Mouse (Mus musculus) right cerebral cortex, postnatal 36 days (tissue): ENCODE measurements around the gene Figla.

Experiments used
- DNase-seq, 2 experiments: peaks; one replicate each; pipeline ENCODE4 v3.0.0; 2022; ENCODE audit warnings: low spot score in 2 of 2, mixed read lengths in 1 of 2

Figla gene

DNA sequence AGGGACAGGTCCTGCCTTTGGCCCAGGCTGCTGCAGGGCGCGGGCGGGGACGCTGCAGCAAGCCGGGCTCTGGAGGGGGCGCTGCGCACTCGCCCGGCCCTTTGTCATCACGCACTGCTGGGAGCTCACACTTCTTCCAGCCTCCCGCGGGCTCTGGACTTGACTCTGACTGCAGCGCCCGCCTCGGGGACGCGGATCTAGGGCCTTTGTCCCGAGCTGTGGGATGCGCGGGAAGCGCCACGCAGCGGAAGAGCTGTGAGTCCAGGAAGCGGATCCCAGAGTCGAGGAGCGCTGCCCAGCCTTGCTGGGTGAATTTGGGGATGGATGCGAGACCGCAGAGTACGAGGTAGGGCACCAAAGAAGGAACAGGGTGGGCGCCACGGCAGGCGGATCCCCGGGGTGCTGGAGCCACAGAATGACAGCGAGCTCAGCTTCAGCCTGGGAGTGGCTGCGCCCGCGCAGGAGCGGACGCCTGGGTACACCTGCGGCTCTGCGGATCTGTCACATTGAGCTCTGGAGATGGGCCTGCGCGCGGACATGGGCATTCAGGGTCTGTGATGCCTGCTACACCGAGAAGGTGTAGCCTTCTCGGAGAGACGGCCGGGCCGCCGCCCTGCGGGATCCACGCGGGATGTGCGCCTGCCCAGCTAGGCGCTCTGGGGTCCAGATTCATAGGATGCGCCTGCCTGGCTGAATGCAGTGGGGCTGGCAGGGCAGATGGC is 12.8 kb downstream of the Figla start, which contains the start of gene Add2:
Gene Add2, plus strand, starts transcription at position 81 of the 722 bp plus-strand sequence.
- peak; percentile 62 to 67 for DNase-seq

DNA sequence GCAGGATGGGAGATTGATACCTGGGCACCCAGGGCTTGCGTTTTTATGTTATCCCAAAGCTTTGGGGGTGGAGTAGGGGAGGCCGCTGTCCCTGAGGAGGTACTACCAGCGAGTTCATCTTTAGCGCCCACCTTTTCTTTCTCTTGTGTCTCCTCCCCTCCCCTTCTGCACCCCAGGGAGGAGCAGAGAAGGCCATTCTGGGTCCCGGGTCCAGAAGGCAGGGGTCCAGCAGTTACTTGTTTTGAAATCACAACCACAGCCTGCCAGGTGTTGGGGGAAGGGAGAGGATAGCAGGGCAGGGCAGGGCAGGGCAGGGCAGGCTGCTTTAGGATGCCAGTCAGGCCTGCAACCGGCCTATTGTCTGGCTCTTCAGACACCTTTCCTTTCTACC is 13.3 kb downstream of the Figla start:
- no peak for DNase-seq

DNA sequence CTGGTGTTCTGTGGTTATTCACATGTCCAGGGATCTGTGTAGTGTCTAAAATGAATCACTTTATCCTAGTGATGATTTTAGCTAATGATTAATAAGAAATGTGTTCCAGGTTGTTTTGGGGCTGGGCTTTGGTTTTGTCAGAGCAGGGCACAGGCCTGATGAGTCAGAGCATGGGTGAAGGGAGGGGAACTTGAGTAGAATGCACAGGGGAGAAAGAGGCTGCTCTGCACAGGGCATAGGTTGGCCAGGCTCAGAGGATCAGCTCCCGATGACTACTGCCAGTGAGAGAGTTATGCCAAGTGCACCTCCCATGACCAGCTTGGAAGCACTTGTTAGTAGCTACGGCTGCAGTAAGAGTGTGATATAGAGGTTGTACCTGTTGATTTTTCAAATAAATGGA is 15.6 kb downstream of the Figla start:
- DNase-seq = no peak

DNA sequence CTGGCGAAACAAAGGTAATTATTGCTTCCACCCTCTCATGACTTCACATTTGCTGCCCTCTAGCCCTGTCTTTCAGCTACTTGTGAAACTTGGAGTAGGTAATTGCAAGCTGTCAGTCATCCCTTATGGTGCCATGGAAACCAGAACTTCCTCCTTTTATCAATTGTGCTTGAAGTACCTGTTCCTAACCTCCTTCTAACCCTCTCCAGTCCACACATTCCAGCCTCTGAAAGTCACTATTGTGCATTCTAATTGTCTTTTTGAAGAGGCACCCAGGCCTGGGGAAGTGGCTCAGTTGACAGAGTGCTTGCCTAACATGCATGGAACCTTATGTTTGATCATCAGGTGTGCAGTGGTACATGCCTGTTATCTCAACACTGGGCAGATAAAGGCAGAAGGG is 17.7 kb downstream of the Figla start:
- DNase-seq = no peak

DNA sequence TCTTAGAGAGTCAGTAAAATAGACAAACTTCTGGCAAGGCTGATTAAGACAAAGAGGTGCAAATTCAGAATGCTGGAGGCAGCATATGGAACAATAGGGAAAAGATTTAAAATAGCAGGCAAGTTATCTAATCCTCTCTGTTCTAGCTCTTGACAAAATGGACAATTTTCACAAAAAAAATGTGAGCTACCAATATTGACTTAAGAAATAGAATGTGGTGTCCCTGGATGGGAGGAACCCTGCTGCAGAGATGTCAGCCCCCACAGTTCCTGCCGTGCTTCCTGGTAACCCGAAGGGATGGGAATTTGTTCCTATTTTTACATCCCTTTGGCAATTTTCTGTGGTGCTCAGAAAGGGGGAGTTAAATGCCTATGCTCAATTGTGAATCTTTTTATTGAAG is 22.9 kb downstream of the Figla start:
- peak in 1 of 2 experiments; percentile 65 for DNase-seq

DNA sequence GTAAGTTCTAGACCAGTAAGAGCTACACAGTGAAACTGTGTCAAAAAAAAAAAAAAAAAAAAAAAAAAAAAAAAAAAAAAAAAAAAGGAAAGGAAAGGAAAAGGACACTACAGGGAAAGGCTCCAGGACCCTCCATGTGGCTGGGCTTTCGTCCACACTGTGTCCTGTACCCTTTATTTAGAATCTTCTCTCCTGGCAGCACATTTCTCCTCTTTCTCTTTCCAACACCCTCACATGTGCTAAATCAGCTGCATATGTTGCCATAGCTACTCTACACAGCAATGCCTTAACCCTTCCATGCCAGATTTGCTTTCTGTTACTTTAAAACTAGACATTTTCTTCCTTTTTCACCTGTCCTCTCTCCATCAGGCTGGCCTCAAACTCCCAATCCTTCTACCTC is 24.2 kb downstream of the Figla start:
- peak in 1 of 2 experiments; percentile 53 for DNase-seq

DNA sequence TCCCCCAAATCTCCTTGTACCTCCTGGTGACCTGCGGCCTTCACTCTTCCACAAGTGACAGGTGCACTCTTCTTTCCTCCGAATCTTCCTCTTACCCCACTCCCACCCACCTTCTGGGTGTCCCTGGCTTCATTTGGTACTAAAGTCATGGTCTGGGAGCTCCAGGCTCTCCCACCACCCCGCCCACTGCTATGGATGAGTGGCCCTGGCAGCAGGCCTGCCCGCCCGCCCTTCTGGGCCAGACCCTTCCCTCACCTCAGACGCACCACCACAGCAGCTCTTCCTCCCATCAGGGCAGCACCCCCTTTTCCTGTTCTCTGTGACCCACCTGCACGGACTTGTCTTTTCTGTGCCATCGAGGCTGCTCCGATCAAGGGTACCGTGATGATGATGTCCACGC is 31.5 kb downstream of the Figla start:
- no peak for DNase-seq

DNA sequence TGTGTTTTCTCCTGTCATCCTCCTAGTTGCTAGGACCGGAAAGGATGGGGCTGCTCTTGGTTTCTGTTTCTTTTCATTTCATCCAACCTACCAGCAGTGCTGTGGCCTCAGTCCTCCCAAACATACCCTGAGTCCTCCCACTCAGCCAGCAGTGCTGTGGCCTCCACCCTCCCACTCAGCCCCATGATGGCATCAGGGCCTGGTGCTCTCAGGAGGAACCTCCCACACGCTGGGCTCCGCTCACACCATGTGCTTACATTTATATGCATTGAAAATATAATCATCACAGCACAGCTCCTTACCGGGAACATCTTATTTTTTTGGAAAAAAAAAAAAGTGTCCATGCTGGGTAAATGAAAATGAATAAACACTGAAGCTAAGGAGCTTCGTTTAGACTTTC is 32.5 kb downstream of the Figla start:
- DNase-seq = peak; percentile 88 to 94

DNA sequence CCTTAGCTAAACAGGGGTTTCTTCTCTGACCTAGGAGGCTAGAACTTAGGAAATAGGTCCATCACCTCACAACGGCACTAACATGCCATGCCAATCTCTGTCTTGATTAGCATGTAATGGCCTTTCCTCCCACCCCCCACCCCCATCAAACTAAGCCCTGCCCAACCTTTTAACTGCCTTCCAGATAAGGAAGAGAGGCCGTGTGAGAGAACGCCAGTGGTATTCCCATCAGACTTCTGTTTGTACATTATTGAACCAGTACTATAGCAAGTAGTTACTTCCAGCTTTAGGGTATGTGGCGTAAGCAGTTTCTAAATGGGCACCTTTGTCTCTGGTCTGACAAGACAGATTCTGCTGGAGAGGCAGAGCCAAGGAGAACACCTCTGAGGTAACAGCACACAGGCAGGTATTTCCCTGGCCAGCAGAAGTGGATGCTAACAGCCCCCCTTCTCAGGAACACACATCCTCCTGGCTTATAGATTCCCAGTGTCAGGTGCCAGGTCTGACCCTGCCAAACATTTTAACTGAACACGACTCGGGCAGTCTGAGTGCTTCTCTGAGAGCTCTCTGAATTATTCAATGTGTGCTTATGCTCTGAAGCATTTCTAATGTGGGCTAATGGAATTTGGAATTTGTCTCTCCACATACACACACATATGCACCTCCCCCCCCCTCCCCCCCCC is 34.8 kb downstream of the Figla start:
- no peak for DNase-seq

DNA sequence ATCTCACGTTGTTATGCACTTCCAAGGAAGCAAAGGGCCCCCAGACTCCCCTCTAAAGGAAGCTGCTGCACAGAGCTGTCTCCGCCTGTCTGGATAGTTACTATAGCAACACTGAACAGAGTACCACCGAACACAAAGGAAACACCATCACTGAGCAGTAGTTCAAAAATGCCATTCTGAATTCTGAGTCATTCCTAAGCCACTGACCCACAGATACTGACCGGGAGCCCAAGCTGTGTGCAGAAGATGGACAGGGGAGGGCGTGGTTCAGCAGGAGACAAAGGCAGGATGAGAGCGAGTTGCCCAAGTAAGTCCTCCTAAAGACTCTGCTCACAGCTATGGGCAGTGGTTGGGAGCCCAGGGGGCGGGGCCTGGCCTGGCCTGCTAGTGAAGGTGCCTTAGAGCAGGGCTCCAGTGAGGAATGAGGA is 36.1 kb downstream of the Figla start:
- DNase-seq = no peak

DNA sequence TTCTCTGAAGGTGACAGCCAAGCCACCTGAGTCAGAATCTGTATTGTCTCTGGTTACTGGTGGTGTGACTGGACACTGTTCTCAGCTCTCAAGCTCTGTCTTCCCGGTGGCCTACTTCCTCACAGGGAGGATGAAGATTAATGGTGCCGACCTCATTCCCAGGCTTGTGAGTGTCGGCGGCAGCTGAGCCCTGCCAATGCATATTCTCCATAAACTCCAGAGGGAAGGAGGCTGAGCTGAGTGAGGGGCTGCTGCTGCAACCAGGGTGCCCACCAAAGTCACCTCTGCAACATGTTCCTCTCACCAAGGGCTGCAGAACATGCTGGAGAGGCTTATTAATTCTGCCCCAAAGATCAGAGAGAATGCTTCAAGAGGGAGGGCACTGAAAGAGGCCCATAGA is 36.6 kb downstream of the Figla start:
- no peak for DNase-seq

DNA sequence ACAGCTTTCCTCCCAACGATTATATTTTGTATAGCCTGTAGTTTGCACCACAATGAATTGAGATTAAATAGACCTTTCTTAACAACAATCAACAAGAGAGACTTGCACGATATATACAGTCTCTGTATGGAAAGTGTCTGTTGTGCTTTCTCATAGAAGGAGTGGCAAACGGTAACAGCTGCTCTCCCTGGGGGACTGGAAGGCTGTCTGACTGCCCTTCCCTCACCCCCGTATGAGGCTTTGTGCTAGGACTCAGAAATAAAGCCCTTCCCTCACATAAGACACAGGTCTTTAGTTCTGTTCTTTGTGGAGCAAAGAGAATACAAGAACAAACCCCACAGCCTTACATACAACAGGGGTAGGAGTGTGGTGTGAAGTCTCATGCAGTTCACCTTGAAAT is 37.1 kb downstream of the Figla start:
- no peak for DNase-seq

DNA sequence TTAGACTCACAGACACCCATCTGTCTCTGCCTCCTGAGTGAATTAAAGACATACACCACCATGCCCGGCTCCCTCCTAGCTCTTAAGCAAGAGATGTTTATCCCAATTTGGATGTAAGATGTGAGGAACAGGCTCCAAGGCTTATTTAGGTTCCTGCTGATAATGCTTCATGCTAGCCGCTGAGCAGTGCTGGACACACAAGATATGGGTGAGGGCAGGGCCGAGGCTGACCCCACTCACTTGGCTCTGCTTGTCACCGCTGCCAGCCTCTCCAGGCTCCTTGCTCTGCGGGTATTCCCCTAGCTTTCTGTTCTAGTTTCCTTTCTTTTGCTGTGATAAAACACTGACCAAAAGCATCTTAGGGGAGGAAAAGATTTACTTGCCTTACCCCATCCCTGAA is 37.6 kb downstream of the Figla start:
- DNase-seq = no peak

DNA sequence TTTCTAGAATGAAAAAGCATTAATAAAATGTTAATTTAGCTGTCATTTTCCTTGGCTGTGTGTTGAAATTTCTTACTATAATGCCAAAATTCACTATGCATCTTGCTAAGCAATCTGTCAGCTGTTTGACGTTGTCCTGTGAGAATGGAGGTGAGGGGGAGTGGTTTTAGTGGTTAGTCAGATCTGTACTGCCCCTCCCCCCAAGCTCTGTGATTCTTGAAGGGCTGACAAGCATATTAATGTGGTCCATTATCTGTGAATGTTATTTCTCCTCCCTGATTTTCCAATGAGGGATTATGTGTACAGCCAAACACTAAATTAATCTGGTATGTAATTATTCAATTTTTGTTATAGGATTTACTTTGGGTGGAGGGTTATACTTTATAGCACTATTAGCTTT is 42.5 kb downstream of the Figla start:
- DNase-seq = no peak

DNA sequence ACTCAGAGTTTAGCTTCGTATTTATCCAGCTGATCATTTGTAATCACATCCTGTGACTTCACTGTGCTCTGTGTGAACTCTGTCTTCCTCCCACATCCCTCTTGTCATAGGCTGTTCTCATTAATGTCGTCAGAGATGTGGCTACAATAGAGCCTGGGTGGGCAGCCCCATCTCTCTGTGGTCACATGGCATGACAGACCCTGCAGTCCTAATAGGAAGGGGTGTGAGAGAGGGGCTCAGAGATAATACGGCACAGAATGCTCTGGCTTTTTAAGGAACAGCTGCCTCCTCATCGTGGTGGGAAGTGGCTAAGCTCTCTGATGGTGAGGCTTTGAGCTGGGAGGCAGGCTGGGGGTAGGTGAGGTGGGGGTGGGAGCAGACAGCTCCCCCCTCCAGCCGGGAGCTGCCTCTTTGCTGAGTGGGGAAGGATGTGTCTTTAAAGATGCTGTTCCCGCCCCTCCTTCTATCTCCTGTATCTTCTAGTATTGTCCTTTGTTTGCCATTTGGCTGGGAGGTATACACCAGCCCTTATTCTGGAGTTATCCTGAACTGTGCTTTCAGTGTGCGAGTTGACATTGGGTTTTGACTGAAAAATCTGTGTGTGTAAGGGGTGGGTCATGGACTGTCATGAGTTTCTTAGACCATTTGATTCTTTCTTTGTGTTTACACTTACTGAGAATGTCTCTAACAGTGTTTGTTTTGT is 43.3 kb downstream of the Figla start:
- DNase-seq = peak; percentile 26 to 53

DNA sequence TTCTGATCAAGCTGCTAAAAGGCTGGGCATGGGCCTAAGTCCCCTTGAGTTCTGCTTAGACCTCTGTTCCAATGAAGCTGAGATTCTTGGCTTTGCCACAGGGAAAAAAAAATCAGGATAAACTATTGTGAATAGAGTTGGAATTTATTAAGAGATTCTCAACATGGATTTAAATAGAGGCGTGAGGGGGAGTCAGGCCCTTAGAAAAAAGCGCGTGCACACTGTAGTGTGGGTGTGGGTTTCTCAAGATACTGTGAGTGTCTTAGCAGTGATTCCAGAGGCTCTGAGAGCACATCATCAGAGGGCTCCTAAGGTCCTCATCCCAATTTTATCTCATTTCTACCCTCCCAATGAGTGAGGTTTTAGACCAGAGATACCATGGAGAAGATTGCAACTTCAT is 44.2 kb downstream of the Figla start:
- no peak for DNase-seq

DNA sequence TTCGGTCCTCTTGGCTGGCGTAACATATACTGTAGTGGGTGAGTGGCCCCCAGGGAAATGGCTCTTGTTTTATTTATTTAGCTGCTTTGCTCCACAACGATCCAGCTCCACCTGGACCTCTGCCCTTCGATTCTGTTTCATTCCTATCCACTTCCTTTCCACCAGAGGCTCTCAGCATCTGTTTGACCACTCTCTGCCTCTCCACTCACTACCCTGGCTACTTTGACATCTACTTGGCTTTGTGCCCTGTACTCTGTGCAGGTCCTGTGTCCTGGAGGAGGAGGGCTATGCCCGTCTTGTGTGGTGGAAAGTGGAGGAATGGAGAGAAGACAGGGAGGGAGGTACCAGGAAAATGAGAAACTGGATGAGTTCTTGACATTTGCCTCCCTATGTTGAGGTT is 46.3 kb downstream of the Figla start:
- no peak for DNase-seq

DNA sequence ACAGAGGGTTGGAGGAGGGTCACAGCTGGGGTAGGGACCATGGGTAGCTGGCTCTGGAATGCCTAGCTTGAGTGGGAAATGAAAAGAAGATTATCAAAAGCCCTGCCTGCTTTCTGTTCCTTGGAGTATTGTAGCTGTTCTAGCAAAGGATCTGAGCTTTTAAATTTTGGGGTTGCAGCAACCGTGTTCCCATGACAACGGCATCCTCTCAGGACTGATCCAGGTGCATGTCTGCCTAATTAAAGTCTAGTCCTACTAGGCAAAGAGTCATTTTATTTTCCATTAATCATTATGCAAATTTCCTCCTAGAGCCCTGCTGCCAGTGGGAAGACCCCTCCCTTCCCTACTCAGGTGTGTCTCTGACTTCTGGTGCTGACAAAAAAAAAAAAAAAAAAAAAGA is 46.7 kb downstream of the Figla start:
- DNase-seq = no peak

DNA sequence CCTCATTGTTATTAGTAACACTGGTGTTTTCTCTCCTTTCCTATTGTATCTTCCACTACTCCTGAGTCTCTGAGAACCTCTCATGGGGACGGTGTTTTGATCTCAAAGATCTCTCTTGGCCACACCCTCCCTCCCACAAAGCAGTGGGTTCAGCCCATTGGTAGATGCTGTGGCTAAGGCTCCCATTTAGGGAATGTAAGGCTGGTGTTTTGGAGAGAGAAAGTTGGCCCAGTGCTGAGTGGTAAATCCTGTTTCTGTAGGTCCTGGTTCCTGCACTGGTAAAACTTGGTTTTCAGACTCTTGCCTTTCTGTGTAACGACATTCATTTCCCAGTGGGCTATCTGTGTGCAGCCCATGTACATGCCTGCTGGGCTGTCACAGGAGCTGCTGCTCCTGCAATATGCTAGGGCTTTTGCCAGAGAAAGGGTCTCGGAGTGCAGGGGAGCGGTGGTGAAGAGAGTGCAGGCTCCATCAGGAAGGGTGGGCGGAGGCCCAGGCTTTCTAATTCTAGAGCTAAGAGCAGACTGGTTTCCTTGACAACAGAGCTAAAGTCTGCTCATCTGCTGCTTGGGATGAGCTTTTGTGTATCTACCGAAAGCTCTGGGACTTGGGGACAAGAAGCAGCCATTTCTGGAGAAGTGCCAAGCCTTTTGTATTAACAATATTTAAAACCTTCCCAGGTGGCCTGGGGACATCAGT is 48.5 kb downstream of the Figla start:
- peak; percentile 82 to 86 for DNase-seq

DNA sequence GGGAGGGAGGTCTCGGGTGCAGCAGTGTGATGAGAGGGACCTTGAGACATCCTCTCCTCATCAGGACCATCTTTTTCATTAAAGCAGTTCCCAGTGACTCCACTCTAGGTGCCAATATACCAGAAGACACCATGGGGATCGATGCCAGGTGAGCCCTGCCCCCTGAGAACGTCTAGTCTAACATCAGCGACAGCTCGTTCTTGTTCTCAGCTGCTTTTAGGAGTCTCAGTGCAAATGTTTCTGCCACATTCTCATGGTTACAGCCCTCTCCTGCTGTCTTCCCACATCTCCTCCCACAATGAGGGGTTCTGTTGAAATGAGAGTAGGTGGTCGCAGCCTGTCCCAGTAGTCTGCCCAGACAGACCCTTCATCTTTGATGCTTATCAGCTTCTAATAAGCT is 50.8 kb downstream of the Figla start:
- no peak for DNase-seq

DNA sequence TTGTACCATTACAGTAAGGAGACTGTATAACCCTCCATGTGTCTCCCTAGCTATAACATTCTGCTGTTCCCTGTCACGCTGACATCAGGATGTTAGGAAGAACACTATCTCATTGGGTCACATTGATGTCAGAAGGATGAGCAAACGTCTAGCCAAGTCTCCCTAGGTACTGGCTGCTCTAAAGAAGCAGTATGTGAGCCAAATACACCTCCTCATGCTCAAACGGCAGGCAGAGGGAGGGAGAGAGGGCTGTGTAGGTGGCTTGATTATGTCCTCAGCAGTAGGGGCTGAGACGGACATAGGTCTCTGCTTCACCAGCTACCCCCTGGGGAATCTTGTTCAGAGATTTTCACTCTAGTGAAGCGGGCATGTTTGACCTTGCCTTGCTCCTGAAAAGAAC is 51.2 kb downstream of the Figla start:
- no peak for DNase-seq

DNA sequence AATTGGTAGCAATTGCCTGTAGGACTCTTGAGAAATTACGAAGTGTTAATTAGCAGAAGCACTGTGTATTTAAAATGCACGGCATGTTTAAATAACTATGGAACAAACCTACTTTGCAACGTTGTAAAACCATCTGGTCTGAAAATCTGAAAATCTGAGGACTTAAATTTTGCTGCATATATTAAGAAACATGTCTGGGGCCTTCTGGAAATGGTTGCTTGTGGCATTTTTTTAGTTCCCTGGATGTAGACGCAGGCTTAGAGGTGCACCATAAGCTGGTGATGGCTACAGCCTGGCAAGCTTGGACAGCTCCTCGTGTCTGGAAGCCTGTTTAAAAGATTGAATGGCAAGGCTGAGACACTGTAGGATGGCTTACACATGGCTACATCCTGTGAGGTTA is 53.0 kb downstream of the Figla start:
- DNase-seq = no peak
